Mouse (Mus musculus) ovary, postnatal 36 days (tissue): ENCODE measurements around the gene Rtel1.

Source experiments
- DNase-seq: peaks from one replicate; pipeline ENCODE4 v3.0.0; 2022; ENCODE audit warnings: low spot score, mixed read lengths

Rtel1 gene

GRCm38 (mm10) chr2:181390136-181390870, 70.8 kb downstream of the Rtel1 start:
- no peak for DNase-seq

- DNase-seq: no peak
These were observed 71.5 kb downstream of the Rtel1 start for GRCm38 (mm10) chr2:181391022-181391421.

- DNase-seq: no peak
These were observed 72.0 kb downstream of the Rtel1 start for GRCm38 (mm10) chr2:181391541-181391940.

GRCm38 (mm10) chr2:181392600-181393213, 73.2 kb downstream of the Rtel1 start:
- peak; percentile 80 for DNase-seq

GRCm38 (mm10) chr2:181394086-181394485, 74.5 kb downstream of the Rtel1 start:
- DNase-seq: no peak

GRCm38 (mm10) chr2:181397207-181397761, 77.7 kb downstream of the Rtel1 start:
- no peak for DNase-seq

GRCm38 (mm10) chr2:181401497-181401896, 82.0 kb downstream of the Rtel1 start:
- DNase-seq: no peak

- no peak for DNase-seq
These were observed 84.2 kb downstream of the Rtel1 start for GRCm38 (mm10) chr2:181403722-181404121.
